Mouse (Mus musculus): ENCODE measurements at regions not wholly inside any gene's neighbourhood (a gene's known extent, or its start where the extent isn't known, plus 50 kb on each side); places are given as distances from the start of the nearest gene placed in this dataset.

DNA sequence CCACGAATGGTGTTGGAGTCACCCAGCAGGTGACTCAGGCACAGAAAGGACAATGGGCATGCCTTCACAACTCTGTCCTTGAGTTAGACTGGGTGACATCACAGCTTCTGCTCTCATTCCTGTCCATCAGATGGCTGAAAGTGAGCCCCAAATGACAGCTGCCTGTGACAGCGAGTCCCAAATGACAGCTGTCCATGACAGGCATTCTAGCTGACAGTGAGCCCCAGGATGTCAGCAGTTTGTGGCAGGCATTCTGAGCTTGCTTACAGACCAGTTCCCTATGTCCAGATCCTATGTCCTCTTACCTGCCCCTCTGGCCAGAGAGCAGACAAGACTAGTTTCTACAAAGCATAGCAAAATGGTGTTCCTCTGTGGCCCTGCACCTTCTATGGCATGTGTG, 102.7 kb upstream of the Slc35f3 start:
- no peak for TF ChIP-seq CTCF (IDR thresholded peaks at IDR 0.05; ENCODE audit: extremely low read depth, insufficient read length, insufficient replicate concordance, low read depth, low read length)
- no peak for TF ChIP-seq POLR2A (IDR thresholded peaks at IDR 0.05; ENCODE audit: low read depth, low read length)
